Mouse (Mus musculus) B cell, adult (primary cell): ENCODE measurements around the gene Ins1. TPM values are rescaled to one million over a fixed set of nuclear protein-coding genes. Genes with fewer than 3 reads are reported as not detected.

ENCODE experiments used
- total RNA-seq: library from RNA; stranded (reverse); gene quantifications from 4 replicates; pipeline ENCODE4 v1.2.4, GENCODE M21; 2023; ENCODE audit not compliant: inconsistent age

Ins1 gene
- not detected in 4 replicates for total RNA-seq

DNA sequence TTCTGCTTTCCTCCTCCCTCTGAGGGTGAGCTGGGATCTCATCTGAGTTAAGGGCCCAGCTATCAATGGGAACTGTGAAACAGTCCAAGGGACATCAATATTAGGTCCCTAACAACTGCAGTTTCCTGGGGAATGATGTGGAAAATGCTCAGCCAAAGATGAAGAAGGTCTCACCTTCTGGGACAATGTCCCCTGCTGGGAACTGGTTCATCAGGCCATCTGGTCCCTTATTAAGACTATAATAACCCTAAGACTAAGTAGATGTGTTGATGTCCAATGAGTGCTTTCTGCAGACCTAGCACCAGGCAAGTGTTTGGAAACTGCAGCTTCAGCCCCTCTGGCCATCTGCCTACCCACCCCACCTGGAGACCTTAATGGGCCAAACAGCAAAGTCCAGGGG, at the start of gene Ins1:
Gene Ins1 (plus strand): TSS at position 301 of the 400 bp plus-strand sequence.

